Mouse (Mus musculus): ENCODE results near the gene Siah2. TPM values are rescaled to one million over a fixed set of nuclear protein-coding genes. Genes with fewer than 3 reads are reported as not detected.
A peak's percentile ranks its signal among the peaks of the same experiment; 100 is the strongest.

Gene Siah2
- polyA plus RNA-seq, 1 experiment from 2014 or later, result 7.8 TPM

GRCm38 (mm10) chr3:58653907-58654306, 38.3 kb downstream of the Siah2 start:
- Histone ChIP-seq H3K4me1 (0 out of 2 replicates have a peak, but pooled peaks cover 3% of the 10 kb centered on the region), H3K27me3 (no peaks in the 10 kb centered on the region), H3K27ac (no peak overlapping the region), H3K9ac (no peak overlapping the region), H3K4me3 (no peak overlapping the region), H3K9me3 (replicated peaks) (no peaks in the 10 kb centered on the region), H3K4me2 (replicated peaks) (no peak overlapping the region), H3K36me3 (no peaks in the 10 kb centered on the region)
- WGBS, result 56% methylated on average over 5 of the region's 5 CpGs
- no peak for ATAC-seq (ENCODE audit: low FRiP score)

- no peak overlapping the region for H3K4me3 ChIP-seq
- WGBS, result 80% methylated on average over 4 of the region's 4 CpGs
- no peak overlapping the region for H3K4me2 ChIP-seq (replicated peaks)
- no peaks in the 10 kb centered on the region for H3K27me3 ChIP-seq
- H3K9me3 ChIP-seq (replicated peaks), result no peaks in the 10 kb centered on the region
- no peak overlapping the region for H3K27ac ChIP-seq
- ATAC-seq (ENCODE audit: low FRiP score), result no peak
- no peaks in the 10 kb centered on the region for H3K4me1 ChIP-seq
- no peak overlapping the region for H3K9ac ChIP-seq
- H3K36me3 ChIP-seq, result no peaks in the 10 kb centered on the region
Observed at GRCm38 (mm10) chr3:58650328-58650727, 41.9 kb downstream of the Siah2 start.

GRCm38 (mm10) chr3:58647179-58647578, 45.0 kb downstream of the Siah2 start:
- 88% methylated on average over 2 of the region's 2 CpGs for WGBS
- no peaks in the 10 kb centered on the region for H3K4me1 ChIP-seq
- no peak for ATAC-seq (ENCODE audit: low FRiP score)
- H3K4me2 ChIP-seq (replicated peaks), result no peak overlapping the region
- H3K27me3 ChIP-seq, result no peaks in the 10 kb centered on the region
- no peak overlapping the region for H3K4me3 ChIP-seq
- no peak overlapping the region for H3K27ac ChIP-seq
- no peak overlapping the region for H3K9ac ChIP-seq
- H3K36me3 ChIP-seq, result no peaks in the 10 kb centered on the region
- H3K9me3 ChIP-seq (replicated peaks), result no peaks in the 10 kb centered on the region

GRCm38 (mm10) chr3:58646180-58646579, 46.0 kb downstream of the Siah2 start:
- H3K27me3 ChIP-seq, result no peaks in the 10 kb centered on the region
- H3K27ac ChIP-seq, result no peak overlapping the region
- H3K36me3 ChIP-seq, result no peaks in the 10 kb centered on the region
- H3K4me2 ChIP-seq (replicated peaks), result no peak overlapping the region
- no peak overlapping the region for H3K4me3 ChIP-seq
- 87% methylated on average over 4 of the region's 4 CpGs for WGBS
- ATAC-seq (ENCODE audit: low FRiP score), result no peak
- H3K4me1 ChIP-seq, result no peaks in the 10 kb centered on the region
- no peaks in the 10 kb centered on the region for H3K9me3 ChIP-seq (replicated peaks)
- H3K9ac ChIP-seq, result no peak overlapping the region

GRCm38 (mm10) chr3:58636406-58637295, 55.5 kb downstream of the Siah2 start, which contains the start of gene Erich6:
TSS of gene Erich6 (minus strand) at chr3:58637207.
- Histone ChIP-seq H3K4me3 (peak within 1 kb of the TSS; percentile 43), H3K4me2 (replicated peaks) (peak within 1 kb of the TSS; percentile 81), H3K27me3 (no peaks in the 10 kb centered on the region), H3K27ac (peak within 1 kb of the TSS; percentile 67), H3K4me1 (peaks cover 10% of the 10 kb centered on the region), H3K9ac (peak within 1 kb of the TSS; percentile 49), H3K9me3 (replicated peaks) (no peaks in the 10 kb centered on the region), H3K36me3 (no peaks in the 10 kb centered on the region)
- peak; percentile 86 for ATAC-seq (ENCODE audit: low FRiP score)
- under 1% methylated on average over 34 of the region's 34 CpGs for WGBS

GRCm38 (mm10) chr3:58631693-58632092, 60.5 kb downstream of the Siah2 start:
- 83% methylated on average over 2 of the region's 2 CpGs for WGBS
- H3K9ac ChIP-seq, result no peak overlapping the region
- no peaks in the 10 kb centered on the region for H3K27me3 ChIP-seq
- H3K4me2 ChIP-seq (replicated peaks), result no peak overlapping the region
- H3K27ac ChIP-seq, result no peak overlapping the region
- peaks cover 6% of the 10 kb centered on the region; the same call in 1 of the 2 replicates for H3K4me1 ChIP-seq
- no peaks in the 10 kb centered on the region for H3K9me3 ChIP-seq (replicated peaks)
- no peaks in the 10 kb centered on the region for H3K36me3 ChIP-seq
- no peak for ATAC-seq (ENCODE audit: low FRiP score)
- no peak overlapping the region for H3K4me3 ChIP-seq

- Histone ChIP-seq H3K27me3 (no peaks in the 10 kb centered on the region), H3K4me3 (no peak overlapping the region), H3K36me3 (no peaks in the 10 kb centered on the region), H3K27ac (no peak overlapping the region), H3K4me1 (no peaks in the 10 kb centered on the region), H3K9ac (no peak overlapping the region), H3K9me3 (replicated peaks) (no peaks in the 10 kb centered on the region), H3K4me2 (replicated peaks) (no peak overlapping the region)
- no peak for ATAC-seq (ENCODE audit: low FRiP score)
- WGBS, result 90% methylated on average over 4 of the region's 4 CpGs
Observed at GRCm38 (mm10) chr3:58624981-58625380, 67.2 kb downstream of the Siah2 start.

Other genes with a start within 250 kb of the Siah2 start
- gene Eif2a, start 166.6 kb downstream of the Siah2 start, polyA plus RNA-seq (2016; fragmentation: Nextera tagmentation; extraction: Ambion mirVana), result 47.2 and 55.2 TPM in 2 replicates
- 123 and 134 TPM in 2 replicates for gene Serp1, start 166.5 kb downstream of the Siah2 start, polyA plus RNA-seq (2016; fragmentation: Nextera tagmentation; extraction: Ambion mirVana)
- 21.3 and 21.8 TPM in 2 replicates for gene Selenot, start 115.8 kb downstream of the Siah2 start, polyA plus RNA-seq (2016; fragmentation: Nextera tagmentation; extraction: Ambion mirVana)
- 0.10 and 0.15 TPM in 2 replicates for gene Erich6, start 55.2 kb downstream of the Siah2 start, polyA plus RNA-seq (2016; fragmentation: Nextera tagmentation; extraction: Ambion mirVana)
- gene Mindy4b-ps, start 129.9 kb upstream of the Siah2 start, polyA plus RNA-seq (2016; fragmentation: Nextera tagmentation; extraction: Ambion mirVana), result not detected in 2 replicates
- 2.3 and 3.5 TPM in 2 replicates for gene Clrn1, start 192.9 kb upstream of the Siah2 start, polyA plus RNA-seq (2016; fragmentation: Nextera tagmentation; extraction: Ambion mirVana)